Mouse (Mus musculus) hindlimb bud, embryonic 11.5 days (tissue): ENCODE results near the gene Otor.

Experiments used
- DNase-seq: peaks from one replicate; pipeline ENCODE4 v3.0.0-alpha.2; 2012; ENCODE audit warnings: low read depth, low spot score; ENCODE audit errors: extremely low spot score

Otor gene

DNA sequence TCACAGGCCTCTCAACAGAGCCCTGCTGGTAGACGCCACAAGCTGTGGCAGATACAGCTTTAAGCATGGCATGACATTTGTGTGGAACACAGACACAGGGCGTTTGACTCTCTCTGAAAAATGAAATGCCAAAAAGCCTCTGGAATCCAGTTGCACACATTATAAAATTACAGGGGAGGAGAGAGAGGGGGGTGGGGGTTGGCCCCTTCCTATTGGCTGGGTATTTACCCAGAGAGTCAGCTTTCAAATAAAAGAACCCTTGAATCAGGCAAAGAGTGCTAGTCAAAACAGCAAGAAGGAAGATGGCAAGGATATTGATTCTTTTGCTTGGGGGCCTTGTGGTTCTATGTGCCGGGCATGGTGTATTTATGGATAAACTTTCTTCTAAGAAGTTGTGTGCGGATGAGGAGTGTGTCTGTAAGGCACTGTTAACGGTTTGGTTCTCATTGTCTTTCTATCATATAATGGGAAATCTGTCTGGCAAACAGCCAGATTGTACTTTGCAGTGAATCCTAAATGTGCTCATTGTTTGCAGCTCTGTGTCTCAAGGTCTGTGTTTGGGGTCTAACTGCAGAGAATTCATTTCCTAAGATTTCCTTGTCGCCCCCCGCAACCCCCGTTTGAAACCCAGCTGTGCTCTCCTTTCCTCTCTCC lies at the start of gene Otor:
Gene Otor (plus strand): TSS at position 276 of the 654 bp plus-strand sequence.
- DNase-seq: no peak

DNA sequence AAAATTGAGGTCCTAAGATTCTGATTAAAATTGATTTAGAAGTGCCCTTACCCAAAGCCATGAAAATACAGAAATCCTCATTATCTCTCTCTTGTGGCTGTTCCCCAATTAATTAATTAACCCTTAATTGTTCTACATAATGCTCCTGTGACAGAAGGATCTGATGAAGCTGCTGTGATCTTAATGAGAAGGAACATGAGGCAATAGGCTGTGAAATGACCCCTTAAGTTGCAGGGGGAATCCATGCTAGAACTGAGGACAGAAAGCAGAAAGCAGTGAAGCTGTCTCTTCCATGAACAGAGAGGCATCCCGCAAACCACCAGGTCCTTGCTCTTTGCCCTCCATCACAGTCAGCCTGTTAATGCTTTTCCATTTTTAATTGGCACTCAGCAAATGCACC lies 47.0 kb upstream of the Otor start:
- no peak for DNase-seq

DNA sequence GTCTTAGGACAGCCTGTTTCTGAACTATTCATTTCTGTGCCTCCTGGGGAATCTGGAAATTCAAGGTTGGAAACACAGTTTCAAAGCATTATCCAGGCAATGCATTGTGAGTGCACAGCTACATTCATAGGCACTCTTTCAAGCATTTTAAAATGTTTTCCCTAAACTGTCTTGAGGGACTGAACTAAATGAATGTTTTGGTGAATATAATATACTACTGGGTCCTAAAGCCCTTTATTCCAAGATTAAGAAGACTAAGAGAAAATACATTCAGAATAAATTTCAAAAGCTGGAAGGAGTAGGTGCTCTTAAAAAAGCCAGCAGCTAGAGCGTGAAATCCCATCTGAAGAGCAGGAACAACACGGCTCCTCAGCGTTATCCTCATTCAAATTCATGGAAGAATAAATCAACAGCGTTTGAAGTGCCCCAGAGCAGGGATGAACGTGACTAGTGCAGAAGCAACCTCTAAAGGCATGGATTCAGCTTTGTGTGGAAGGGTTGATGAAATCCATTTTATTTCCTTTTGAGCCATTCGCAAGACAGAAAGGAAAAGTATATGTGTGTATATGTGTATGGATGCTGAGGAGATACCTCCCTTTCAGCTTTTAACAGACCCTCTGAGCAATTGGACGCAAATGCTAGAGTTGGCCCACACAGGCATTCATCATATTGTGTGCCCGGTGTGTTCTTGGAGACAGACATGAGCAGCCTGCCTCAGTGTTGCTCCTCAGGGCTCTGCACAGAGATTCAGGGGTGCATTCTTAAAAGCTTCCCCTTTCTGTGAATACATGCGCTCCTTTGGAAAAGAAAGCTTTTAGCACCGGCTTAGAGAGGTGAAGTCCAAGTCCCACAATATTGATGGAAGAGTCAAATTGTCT lies 45.7 kb upstream of the Otor start:
- DNase-seq: no peak

DNA sequence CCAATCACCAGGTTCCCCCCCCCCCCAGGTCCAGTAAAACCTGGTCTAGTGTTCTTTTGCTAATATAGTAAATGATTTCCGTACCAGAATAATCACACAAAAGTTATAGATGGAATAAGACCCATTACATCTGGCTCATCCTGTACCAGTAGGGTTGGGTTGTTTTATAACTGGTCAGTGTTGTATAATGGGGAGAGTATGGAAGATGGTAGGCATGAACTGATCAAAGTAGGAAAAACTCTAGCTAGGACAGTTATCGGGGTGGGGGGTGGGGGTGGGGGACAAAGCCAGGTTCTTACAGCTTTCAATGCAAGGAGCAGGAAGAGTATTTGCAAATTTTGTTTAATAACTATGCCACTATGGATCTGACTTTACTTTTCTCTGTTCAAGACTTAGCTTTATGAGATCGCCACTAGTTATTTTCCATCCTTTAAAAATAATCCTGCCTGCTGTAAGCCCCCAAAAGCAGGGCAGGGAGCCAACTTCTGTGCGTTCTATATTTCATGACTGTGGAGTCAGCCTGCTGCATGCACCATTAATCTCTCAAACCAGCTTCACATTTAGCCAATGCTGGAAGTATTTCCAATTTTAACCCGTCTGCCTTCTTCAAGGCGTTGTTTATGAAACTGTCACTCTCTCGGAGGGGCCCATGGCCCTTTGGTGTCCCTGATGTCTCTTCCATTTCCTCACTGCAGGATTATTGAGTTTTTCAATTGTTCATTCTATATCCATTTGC lies 43.8 kb upstream of the Otor start:
- DNase-seq: no peak

DNA sequence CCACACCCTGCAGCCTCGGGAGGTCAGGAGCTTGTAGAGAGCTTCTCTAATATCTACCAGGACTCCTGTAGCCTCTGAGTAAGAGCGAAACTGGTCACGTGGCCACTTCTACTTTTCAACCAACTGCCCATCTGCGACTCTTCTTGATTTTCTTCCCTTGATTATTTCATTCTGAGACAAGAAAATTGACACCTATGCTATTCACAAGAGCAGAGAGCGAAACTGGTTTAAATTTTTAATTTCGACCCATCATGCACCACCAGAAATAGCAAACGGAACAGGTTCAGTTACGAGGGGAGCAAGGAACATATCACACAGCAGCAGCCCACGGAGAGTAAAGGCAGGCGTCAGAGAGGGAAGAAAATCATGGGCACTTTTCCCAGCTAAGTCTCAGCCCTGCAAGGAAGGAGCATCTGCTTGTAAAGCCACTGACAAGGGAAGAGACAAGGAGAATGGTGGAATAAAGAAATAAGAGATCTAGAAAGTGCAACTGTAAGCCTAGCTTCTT lies 43.1 kb upstream of the Otor start:
- DNase-seq: no peak

DNA sequence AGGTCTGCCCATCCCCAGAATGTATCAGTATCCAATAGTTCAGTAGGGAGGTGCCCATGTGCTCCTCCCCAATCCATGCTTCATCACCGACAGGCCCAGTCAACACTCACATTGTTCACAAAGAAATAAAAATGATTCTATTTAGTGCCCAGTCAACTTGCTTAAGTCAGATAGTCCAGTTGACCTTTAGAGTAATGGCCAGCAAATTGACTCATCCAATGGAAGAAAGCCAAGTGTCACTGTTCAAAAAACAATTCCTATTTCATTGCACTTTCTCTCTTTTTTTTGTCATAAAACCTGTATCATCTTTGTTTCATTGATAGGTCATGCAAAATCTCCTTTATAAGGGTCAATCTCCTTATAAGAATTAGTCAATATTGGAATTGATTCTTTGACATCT lies 36.7 kb upstream of the Otor start:
- DNase-seq: no peak

DNA sequence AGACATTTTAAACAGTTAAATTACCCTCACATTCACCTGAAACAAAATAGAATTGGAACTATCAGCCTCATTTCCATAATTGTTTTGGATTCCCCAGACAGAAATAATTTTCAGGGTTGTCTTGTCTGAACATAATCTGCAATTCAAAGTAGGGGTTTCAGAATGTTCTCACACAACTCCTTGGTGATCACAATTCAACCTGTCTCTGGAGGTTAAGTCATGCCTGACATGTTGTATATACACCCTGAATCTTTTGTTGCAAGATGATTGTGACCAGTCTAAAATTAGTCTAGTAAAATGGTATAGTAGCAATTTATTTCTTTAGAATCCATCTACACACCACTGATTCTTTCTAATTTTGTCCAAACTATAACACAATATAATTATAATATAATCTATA lies 23.0 kb upstream of the Otor start:
- DNase-seq: no peak

DNA sequence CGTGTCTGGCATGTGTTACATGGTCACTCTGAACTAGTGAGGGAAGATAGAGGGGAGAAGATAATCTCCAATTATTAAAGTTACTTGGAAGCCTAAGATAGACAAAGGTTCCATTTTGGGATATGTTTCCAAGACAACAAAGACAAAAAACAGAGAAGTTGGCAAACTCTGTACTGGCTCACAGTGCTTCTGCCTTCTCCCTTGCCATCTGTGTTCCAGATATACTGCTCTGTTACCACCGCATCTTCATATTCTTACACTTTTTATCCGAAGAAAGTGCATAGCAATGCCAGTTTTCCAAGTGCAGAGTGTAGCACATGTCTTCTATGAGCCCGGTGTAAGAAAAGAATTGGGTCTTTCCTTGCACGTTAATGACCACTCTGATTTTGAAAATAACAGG lies 21.5 kb upstream of the Otor start:
- no peak for DNase-seq

DNA sequence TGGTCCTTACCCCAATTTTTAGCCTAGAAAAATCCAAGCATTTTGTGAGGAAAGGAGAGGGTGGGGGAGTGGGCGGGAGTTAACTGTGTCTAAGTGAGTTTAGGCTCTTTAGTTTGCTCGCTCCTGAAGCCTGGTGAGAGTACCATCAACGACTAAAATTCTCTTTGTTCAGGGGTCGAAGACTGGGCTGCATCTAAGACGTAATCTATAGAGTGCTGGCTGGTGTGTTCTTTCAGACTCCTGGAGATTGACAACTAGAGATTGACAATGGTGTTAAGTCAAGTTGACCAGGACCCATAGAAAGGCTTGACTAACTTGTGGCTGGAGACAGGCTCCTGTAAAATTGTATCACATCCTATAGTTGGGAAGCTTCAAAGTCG lies 15.9 kb upstream of the Otor start:
- DNase-seq: peak; percentile 6

DNA sequence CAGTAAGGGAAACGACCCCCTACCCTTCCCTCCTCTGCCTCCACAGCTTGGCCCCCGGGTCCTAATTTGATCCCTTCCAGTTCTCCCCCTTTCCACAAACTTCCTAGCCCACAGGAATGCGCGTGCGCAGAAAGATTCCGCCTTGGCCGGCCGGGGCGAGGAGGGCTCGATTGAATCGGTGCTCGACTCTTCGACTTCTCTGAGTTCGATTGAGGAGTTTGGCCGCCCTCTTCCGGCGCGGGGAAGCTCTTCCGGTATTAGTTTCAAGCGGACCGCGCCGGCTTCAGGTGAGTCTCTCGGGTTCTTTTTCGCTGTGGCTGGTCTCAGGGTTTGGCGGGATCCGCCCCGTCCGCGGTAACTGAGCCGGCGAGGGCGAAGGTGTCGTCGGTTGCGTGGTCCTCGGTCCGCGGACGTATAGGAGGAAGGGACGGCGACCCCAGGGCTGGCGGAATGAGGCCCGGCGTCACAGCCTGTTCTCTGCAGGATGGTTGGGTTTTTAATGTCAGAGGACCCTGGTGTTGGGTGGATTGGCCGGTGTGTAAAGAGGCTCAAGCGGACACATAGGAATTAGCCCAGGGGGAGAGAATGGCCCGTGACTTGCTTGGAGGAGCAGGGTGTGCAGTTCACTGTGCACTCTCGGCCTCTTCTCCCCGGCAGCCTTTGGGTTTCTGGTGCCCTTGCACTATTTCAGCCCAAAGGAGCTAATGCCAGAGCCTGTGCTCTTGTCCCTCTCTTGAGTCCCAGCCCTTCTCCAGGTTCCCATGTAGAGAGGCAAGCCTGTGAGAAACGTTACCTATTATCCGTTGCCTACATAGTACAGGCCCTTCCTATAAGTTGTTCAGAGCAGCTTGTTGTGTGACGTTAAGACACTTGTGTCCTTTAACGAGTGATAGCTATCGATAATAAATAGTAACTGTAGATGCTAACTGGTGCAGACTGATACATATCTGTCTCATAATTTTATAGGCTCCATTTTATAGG lies 15.2 kb upstream of the Otor start, which contains the start of gene Snrpb2:
Gene Snrpb2 (plus strand): TSS at position 228 of the 981 bp plus-strand sequence.
- peak; percentile 81 for DNase-seq

DNA sequence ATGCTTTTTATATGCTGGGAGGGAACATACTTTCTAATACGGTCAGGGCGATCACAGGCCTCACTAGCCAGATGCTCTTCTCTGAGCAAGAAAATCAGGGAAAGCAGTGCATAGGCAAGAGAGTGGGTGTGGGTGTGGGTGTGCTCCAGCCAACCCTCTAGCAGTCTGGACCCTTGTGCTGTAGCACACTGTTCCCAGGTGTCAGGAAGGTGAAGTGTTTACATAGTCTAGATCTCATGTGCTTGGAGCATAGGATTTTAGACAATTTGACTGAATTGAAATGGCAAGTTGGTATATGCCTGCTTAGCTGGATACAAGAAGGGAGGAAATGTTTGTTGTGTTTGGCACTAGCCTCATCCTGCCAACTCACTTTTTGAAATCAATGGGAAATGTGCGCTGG lies 12.4 kb upstream of the Otor start:
- no peak for DNase-seq

DNA sequence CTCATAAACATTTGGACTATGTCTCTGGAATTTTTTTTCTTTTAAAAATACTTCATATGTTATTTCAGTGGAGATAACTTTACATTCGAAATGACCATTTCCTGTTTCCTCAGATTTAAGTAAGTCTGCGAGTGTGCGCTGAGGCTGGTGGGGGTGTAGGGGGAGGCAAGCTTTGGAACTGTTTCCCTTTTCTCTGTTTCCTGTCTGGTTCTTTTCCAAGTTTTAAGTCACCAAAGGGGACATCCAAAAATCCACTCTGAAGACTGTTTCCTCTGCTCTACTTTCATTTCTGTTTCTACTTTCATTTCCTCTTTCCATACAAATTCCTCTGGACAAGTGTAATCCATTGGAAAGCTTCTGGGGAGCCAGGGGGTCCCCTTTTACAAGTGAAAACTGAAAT lies 3.4 kb downstream of the Otor start:
- no peak for DNase-seq

DNA sequence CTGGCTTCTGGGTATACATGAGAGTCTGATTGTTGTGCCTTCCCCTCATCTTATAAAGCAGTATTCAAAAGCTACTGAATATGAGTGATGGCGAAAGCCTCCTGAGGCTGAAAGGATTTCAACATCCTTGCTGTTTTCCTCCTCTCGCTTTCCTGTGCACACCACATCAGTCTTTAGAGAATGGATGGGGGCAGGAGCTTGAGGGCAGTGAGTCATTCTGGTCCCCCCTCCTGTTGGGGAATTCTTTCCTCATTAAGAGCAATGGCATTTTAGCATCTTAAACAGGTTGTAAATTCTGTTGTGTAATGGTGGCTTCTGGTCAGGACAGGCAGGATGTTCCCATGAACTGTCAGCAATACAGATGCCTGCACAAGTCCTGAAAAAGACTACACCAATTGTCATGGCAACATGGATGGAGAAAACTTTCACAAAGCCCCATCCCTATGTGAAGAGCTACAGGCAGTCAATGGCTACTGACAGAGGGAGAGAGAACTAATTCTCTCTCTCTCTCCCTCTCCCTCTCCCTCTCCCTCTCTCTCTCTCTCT lies 6.7 kb downstream of the Otor start:
- DNase-seq: no peak

DNA sequence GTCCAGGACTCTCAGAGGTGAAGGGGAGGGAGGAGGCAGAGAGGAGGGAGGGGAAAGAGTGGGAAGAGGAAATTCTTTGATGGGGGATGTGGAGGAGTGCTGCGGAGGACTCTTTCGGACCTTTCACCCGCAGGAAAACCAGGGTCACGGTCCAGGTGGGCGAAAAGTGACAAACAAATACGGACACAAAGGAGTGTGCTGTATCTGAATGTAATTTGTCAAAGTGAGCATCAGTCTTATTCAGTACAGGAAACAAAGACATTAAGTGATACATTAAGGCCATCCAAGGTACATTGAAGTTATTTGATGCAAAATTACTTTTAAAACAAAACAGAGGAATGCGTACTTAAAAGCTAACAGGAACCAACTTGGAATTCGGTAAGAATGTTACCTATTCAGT lies 11.6 kb downstream of the Otor start:
- DNase-seq: no peak

DNA sequence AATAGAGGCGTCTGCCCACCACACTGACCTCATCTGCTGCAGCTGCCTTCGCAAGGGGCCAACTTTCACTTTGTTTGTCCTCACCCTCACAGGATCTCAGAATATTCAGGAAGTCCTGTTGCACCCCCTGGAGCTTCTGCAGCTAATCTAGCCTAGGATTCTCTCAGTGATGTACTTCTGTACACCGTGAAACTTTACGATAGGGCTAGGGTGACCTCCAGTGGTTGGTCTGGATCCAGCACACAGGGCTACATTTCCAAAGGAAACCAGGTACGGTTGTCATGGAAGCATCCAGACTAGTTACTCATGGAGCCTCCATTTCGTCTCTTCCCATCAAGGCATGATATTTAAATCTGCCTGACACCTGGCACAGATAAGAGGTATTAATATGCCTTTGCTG lies 15.5 kb downstream of the Otor start:
- peak; percentile 22 for DNase-seq

DNA sequence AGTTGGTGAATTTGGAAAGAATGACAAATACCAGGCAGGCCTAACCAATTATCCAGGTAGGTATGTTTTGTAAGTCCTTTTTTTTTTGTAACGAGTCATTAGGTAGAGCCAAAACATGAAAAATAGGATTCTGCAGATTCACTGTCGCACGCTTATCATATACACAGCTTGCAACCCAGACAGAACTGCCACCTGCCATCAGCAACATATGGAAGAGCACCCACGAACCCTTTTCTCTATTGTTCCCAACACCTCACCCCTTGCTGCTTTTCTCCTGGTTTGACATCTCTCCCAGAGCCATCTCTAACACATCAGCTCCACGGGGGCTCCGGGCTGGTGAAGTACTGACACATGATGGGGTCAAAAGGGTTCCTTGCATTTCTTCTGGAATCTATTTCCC lies 16.5 kb downstream of the Otor start:
- no peak for DNase-seq

DNA sequence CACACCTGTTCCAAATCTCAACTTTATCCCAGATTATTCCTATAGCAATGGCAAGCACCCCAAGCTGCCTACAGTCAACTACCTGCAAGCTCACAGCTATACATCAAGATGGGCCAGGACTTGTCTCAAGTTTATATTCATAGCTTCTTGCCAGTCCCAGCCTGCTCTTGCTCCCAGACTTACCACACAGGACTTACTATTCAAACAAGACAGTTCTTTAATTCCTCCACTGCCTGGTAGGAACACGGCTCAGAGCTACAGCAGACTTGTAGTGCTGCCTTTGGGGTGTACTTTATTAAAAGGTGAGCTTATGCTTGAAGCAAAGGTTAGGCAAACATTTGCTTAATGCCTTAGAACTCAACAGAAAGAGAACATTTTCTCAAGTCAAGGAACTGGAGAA lies 18.9 kb downstream of the Otor start:
- no peak for DNase-seq

DNA sequence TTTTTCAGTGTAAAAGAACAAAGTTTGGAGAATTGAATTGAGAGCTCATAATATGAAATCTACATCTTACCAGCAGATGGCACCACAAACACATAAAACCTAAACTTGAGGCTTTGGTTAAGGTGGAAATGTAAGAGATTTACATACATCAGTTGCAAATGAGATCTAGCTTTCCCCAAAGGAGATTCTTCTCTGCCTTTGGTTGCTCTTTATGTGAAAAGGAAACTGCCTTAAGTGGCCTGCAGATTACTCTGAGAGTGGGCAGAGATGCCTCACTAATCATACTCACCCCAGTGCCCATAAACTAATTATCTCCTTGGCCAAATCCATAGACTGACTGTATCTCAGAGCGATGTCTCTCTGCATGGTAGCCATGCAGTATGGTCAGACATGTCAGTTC lies 35.6 kb downstream of the Otor start:
- DNase-seq: peak; percentile 53

DNA sequence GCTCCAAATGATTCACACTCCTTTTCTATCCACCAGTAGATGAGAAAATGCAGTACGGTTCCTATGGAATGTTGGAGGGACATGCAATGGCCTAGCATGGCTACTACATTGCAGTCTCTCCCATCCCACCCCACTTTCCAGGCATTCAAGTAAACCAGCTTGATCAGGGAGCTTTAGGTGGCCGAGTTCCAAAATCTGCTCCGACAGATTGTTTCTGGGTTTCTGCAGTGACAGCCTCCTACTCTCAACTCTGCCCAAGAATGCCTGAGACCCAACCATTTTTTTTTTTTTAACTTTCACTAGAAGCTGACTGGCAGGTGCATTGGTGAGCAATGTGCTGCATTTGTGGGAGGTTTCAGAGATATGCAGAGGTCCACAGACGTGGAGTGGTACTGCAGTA lies 36.4 kb downstream of the Otor start:
- DNase-seq: no peak

DNA sequence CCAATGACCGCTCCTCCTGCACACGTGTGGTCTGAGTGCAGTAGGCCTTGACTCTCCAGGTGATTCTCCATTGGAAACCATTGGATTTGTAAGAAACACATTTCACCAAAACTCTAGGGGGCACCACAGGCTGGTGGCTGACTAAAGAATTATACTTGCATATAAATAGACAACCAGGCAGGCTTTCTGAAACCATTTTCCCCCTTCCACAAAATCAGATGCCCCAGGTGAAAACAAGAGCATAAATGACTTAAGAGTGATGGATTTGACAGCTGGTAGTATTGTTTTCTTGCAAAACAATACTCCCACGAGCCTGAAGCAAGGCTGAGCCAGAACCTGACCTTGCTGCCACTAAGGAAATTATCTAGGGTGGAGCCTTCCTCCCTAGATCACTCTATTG lies 39.2 kb downstream of the Otor start:
- DNase-seq: no peak
